Mouse (Mus musculus) urinary bladder, postnatal 10 days (tissue): ENCODE measurements around the gene Ubtd1.

ENCODE experiments used
- DNase-seq: peaks from one replicate; pipeline ENCODE4 v3.0.0; 2022; ENCODE audit warnings: low spot score

Ubtd1 gene

GRCm38 (mm10) chr19:41981595-41981927, at the start of gene Ubtd1:
Gene Ubtd1 (plus strand): TSS chr19:41981763.
- peak; percentile 89 for DNase-seq

GRCm38 (mm10) chr19:41932686-41933085, 48.9 kb upstream of the Ubtd1 start:
- DNase-seq: no peak

GRCm38 (mm10) chr19:41933179-41934086, 48.1 kb upstream of the Ubtd1 start, which contains the start of the genes Exosc1 and Zdhhc16:
Gene Exosc1 (minus strand): TSS chr19:41933423.
Gene Zdhhc16 (plus strand): TSS chr19:41933480.
- peak; percentile 87 for DNase-seq

GRCm38 (mm10) chr19:41934124-41934523, 47.4 kb upstream of the Ubtd1 start:
- no peak for DNase-seq

GRCm38 (mm10) chr19:41935921-41936320, 45.6 kb upstream of the Ubtd1 start:
- DNase-seq: no peak

- DNase-seq: no peak
Observed at GRCm38 (mm10) chr19:41938539-41938938, 43.0 kb upstream of the Ubtd1 start.

- DNase-seq: no peak
Observed at GRCm38 (mm10) chr19:41943841-41944240, 37.7 kb upstream of the Ubtd1 start.

GRCm38 (mm10) chr19:41952287-41952686, 29.3 kb upstream of the Ubtd1 start:
- no peak for DNase-seq

- DNase-seq: no peak
Observed at GRCm38 (mm10) chr19:41953574-41953973, 28.0 kb upstream of the Ubtd1 start.

- no peak for DNase-seq
Observed at GRCm38 (mm10) chr19:41969618-41970017, 11.9 kb upstream of the Ubtd1 start.

- no peak for DNase-seq
Observed at GRCm38 (mm10) chr19:41973891-41974794, 7.4 kb upstream of the Ubtd1 start.

- no peak for DNase-seq
Observed at GRCm38 (mm10) chr19:41980422-41980818, 1.1 kb upstream of the Ubtd1 start.

- DNase-seq: peak; percentile 95
Observed at GRCm38 (mm10) chr19:41980819-41981594, 556 bp upstream of the Ubtd1 start, which contains the start of gene Mms19. Gene Mms19 (minus strand): TSS chr19:41981157.

GRCm38 (mm10) chr19:41981931-41982790, 598 bp downstream of the Ubtd1 start:
- no peak for DNase-seq

- DNase-seq: no peak
Observed at GRCm38 (mm10) chr19:41982791-41983150, 1.2 kb downstream of the Ubtd1 start.

- no peak for DNase-seq
Observed at GRCm38 (mm10) chr19:41985994-41986393, 4.4 kb downstream of the Ubtd1 start.

GRCm38 (mm10) chr19:41987206-41987605, 5.6 kb downstream of the Ubtd1 start:
- DNase-seq: no peak

GRCm38 (mm10) chr19:41989810-41990209, 8.2 kb downstream of the Ubtd1 start:
- DNase-seq: no peak

- no peak for DNase-seq
Observed at GRCm38 (mm10) chr19:41991926-41992477, 10.4 kb downstream of the Ubtd1 start.

GRCm38 (mm10) chr19:41992971-41993370, 11.4 kb downstream of the Ubtd1 start:
- no peak for DNase-seq

GRCm38 (mm10) chr19:41993484-41993883, 11.9 kb downstream of the Ubtd1 start:
- DNase-seq: peak; percentile 41
